Mouse (Mus musculus): Measurements from ENCODE around the gene Cdh6. TPM values are rescaled to one million over a fixed set of nuclear protein-coding genes. Genes with fewer than 3 reads are reported as not detected.

Cdh6 gene
- total RNA-seq, 2 experiments from 2014 or later = 0.14 to 0.23 TPM

DNA sequence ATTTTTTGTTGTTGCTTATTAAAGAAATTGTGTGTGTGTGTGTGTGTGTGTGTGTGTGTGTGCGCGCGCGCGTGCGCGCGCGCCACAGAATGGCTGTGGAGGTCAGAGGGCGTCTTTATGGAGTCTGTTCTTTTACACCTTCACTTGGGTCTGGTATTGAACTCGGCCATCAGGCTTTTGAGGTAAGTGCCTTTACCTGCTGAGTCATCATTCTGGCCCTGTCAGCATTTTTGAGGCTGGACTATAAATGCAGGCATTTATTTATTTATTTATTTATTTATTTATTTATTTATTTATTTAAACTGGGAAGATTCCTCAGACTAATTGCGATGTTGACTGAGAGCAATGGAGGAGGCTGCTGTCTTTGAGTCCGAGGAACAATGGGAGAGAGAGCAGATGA is 109.8 kb downstream of the Cdh6 start:
- no peak for DNase-seq (ENCODE audit: low spot score)

DNA sequence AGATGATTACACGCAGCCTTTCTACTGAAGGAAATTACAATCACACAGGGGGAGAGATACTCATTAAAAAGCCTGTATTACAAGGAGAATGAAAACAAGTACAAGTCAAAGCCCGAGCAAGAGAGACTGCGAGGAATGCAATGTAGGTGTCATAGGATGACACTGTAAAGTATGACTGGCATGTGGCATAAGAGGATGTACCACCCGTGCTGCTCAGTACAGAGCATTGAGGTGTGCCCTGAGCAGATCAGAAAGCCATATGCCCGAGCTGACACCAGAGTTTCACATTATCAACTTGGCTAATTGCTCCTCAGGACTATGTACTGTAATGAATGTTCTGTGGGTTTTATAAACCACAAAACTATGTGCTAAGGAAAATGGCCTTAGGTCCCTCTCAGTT is 115.7 kb downstream of the Cdh6 start:
- DNase-seq (ENCODE audit: low spot score) = no peak

- no peak for DNase-seq (ENCODE audit: low spot score)
These were observed 116.2 kb downstream of the Cdh6 start for GRCm38 (mm10) chr15:13057302-13057701.

DNA sequence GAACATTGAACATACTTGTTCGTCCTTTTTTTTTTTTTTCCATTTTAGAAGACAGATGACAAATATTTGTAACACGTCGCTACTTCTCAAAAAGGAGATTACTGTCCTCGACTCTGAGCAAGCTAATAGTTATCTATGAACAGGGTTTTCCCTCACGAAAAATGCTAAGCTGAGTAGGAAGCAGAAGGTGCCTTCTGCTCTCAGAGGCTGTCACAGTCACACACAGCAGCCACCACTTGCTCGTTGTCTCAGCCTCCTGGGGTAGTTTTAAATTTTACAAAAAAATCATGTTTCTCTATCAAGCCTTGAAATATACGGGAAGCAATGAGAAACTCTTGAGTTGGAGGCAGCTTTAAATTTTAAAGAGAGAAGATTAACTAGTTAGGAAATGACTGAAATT is 125.6 kb downstream of the Cdh6 start:
- DNase-seq (ENCODE audit: low spot score) = no peak

DNA sequence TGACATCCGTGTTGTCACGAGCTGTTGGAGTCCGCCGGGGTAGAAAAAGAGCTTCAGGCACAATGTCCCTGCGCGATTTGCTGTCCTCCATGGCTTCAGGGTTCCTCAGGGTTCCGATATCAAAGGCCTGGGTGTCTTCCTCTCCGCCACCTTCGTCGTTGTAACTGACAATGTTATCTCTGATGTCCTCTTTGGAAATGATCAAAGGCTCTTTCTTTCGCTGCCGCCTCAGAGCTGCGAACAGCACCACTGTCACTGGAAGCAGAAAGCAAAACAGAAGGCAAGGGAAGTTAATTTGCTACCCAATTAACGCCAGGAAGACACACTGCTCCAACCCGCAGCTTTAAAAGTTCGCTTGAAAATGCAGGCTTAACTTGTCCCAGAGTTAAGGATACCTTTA is 139.0 kb downstream of the Cdh6 start:
- DNase-seq (ENCODE audit: low spot score) = no peak

- DNase-seq (ENCODE audit: low spot score) = no peak
These were observed 142.8 kb downstream of the Cdh6 start for GRCm38 (mm10) chr15:13030641-13031040.

- no peak for DNase-seq (ENCODE audit: low spot score)
These were observed 146.0 kb downstream of the Cdh6 start for GRCm38 (mm10) chr15:13027513-13027912.

DNA sequence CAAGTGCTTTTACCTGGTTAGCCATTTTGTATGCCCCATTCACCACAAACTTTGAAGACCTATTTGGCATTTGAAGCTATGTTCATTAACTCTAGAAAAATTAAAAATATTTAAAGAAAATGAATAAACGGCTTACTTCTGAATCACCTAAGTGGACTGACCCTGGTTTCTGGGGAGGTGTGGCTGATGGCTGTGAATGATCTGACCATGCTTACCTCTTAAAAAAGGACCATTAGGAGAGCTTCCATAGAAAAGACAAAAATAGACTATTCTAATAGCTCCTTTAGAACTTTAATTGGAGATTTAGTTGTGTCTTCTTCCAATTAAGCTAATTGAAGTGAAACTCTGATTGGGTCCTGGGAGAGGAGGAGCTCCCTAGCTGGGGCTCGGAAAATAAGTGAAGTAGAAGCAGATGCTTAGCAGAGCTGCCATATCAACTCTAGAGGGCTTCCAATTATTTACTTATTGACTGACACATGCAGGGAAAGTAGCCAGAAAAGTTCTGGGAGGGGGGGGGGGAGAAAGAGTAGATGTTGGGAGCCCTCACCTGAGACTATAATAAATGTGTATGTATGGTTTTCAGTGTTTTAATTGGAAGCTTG is 156.6 kb downstream of the Cdh6 start:
- no peak for DNase-seq (ENCODE audit: low spot score)

DNA sequence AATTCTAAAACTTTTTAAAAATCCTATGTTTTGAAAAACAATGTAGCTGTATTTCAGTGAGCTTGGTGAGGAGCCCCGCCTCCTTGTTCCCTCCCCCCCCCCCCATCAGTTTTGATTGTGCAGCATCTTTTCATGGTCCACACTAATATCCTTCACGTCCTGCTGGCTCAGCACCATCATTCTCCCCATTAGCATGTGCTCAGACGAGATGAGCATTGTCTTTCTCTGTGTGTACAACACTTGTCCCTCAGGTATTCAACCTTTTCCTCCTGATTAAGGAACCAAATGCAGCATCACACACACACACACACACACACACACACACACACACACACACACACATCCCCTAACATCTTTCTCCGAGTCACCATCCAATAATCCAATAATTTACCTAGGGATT is 164.7 kb downstream of the Cdh6 start:
- DNase-seq (ENCODE audit: low spot score) = no peak

GRCm38 (mm10) chr15:13005934-13006333 is 167.5 kb downstream of the Cdh6 start:
- DNase-seq (ENCODE audit: low spot score) = no peak

- DNase-seq (ENCODE audit: low spot score) = no peak
These were observed 171.9 kb downstream of the Cdh6 start for GRCm38 (mm10) chr15:13001549-13001948.

- no peak for DNase-seq (ENCODE audit: low spot score)
These were observed 178.7 kb downstream of the Cdh6 start for GRCm38 (mm10) chr15:12994563-12995359.
